Mouse (Mus musculus) midbrain, embryonic 13.5 days (tissue): Measurements from ENCODE around the gene Coq4. TPM values are rescaled to one million over a fixed set of nuclear protein-coding genes. Genes with fewer than 3 reads are reported as not detected.

Experiments used
- ATAC-seq: fragments of 200-750 bp; cut with Nextera tagmentation; 2 replicates; pipeline ENCODE4 v1.8.0; 2017; ENCODE audit warnings: mild to moderate bottlenecking, moderate TSS enrichment, moderate library complexity
- H3K27ac ChIP-seq: fragments of 300-500 bp; sonication (generic); 2 replicates; pipeline ENCODE4 v1.5.1; 2015; ENCODE audit warnings: inconsistent platforms, mild to moderate bottlenecking, moderate library complexity
- H3K27me3 ChIP-seq: fragments of 300-500 bp; sonication (generic); 2 replicates; pipeline ENCODE4 v1.6.1; 2015; ENCODE audit warnings: mild to moderate bottlenecking, inconsistent platforms
- H3K36me3 ChIP-seq: fragments of 300-500 bp; sonication (generic); 2 replicates; pipeline ENCODE4 v1.6.1; 2015; ENCODE audit warnings: mild to moderate bottlenecking, inconsistent platforms
- H3K4me1 ChIP-seq: fragments of 300-500 bp; sonication (generic); replicated peaks from 2 replicates; pipeline ENCODE4 v1.6.1; 2015; ENCODE audit warnings: inconsistent platforms
- H3K4me2 ChIP-seq: fragments of 300-500 bp; sonication (generic); replicated peaks from 2 replicates; pipeline ENCODE4 v1.6.1; 2015; ENCODE audit warnings: moderate library complexity, mild to moderate bottlenecking, inconsistent platforms
- H3K4me3 ChIP-seq: fragments of 300-500 bp; sonication (generic); replicated peaks from 2 replicates; pipeline ENCODE4 v1.5.1; 2015; ENCODE audit warnings: mild to moderate bottlenecking, inconsistent platforms
- H3K9ac ChIP-seq: fragments of 300-500 bp; sonication (generic); replicated peaks from 2 replicates; pipeline ENCODE4 v1.6.1; 2015; ENCODE audit warnings: mild to moderate bottlenecking, inconsistent platforms
- H3K9me3 ChIP-seq: fragments of 300-500 bp; sonication (generic); 2 replicates; pipeline ENCODE4 v1.6.1; 2016; ENCODE audit warnings: mild to moderate bottlenecking, inconsistent platforms
- WGBS: fragments of 180-500 bp; shearing (Covaris S2); methylation state at CpG from one replicate; pipeline ENCODE4 v1.1.7; 2015; 5-methylcytosine and 5-hydroxymethylcytosine counted together
- polyA plus RNA-seq: library from polyadenylated mRNA; unstranded; fragments of >200 nt; fragmentation: Nextera tagmentation; extraction: Ambion mirVana; gene quantifications from 2 replicates; pipeline ENCODE4 v1.2.1, GENCODE M21; 2015

Gene Coq4
- polyA plus RNA-seq: 30.0 and 33.5 TPM in 2 replicates

GRCm38 (mm10) chr2:29787104-29787917 is at the start of gene Coq4:
TSS of gene Coq4 (plus strand) at chr2:29787493.
- Histone ChIP-seq H3K9me3 (no peaks in the 10 kb centered on the region), H3K4me2 (peak within 1 kb of the TSS; percentile 74), H3K27ac (peak within 1 kb of the TSS; percentile 78), H3K9ac (peak within 1 kb of the TSS; percentile 85), H3K27me3 (no peaks in the 10 kb centered on the region), H3K4me3 (peak within 1 kb of the TSS; percentile 82), H3K4me1 (peaks cover 21% of the 10 kb centered on the region), H3K36me3 (peaks cover 60% of the 10 kb centered on the region)
- peak; percentile 88 for ATAC-seq
- under 1% methylated on average over 31 of the region's 31 CpGs for WGBS

- 76% methylated on average over 4 of the region's 4 CpGs for WGBS
- no peak overlapping the region for H3K4me3 ChIP-seq
- no peak for ATAC-seq
- H3K36me3 ChIP-seq: peaks cover 67% of the 10 kb centered on the region
- no peaks in the 10 kb centered on the region for H3K27me3 ChIP-seq
- no peaks in the 10 kb centered on the region for H3K4me1 ChIP-seq
- H3K9ac ChIP-seq: no peak overlapping the region
- no peaks in the 10 kb centered on the region for H3K9me3 ChIP-seq
- no peak overlapping the region for H3K4me2 ChIP-seq
- H3K27ac ChIP-seq: no peak overlapping the region
Measured at GRCm38 (mm10) chr2:29738799-29739198, 48.5 kb upstream of the Coq4 start.

GRCm38 (mm10) chr2:29739368-29739767 is 47.9 kb upstream of the Coq4 start:
- H3K4me3 ChIP-seq: no peak overlapping the region
- no peak overlapping the region for H3K9ac ChIP-seq
- H3K4me1 ChIP-seq: no peaks in the 10 kb centered on the region
- no peaks in the 10 kb centered on the region for H3K27me3 ChIP-seq
- H3K36me3 ChIP-seq: peaks cover 61% of the 10 kb centered on the region
- H3K4me2 ChIP-seq: no peak overlapping the region
- H3K27ac ChIP-seq: no peak overlapping the region
- H3K9me3 ChIP-seq: no peaks in the 10 kb centered on the region
- WGBS: 72% methylated on average over 5 of the region's 5 CpGs
- no peak for ATAC-seq

- peaks cover 44% of the 10 kb centered on the region for H3K36me3 ChIP-seq
- no peak for ATAC-seq
- WGBS: 91% methylated on average over 6 of the region's 6 CpGs
- no peak overlapping the region for H3K27ac ChIP-seq
- H3K27me3 ChIP-seq: peaks cover 8% of the 10 kb centered on the region
- H3K4me2 ChIP-seq: no peak overlapping the region
- no peak overlapping the region for H3K9ac ChIP-seq
- H3K4me1 ChIP-seq: no peaks in the 10 kb centered on the region
- H3K4me3 ChIP-seq: no peak overlapping the region
- no peaks in the 10 kb centered on the region for H3K9me3 ChIP-seq
Measured at GRCm38 (mm10) chr2:29741207-29741606, 46.1 kb upstream of the Coq4 start.

- H3K4me1 ChIP-seq: peaks cover 9% of the 10 kb centered on the region
- no peak overlapping the region for H3K4me3 ChIP-seq
- H3K27me3 ChIP-seq: peaks cover 37% of the 10 kb centered on the region
- H3K4me2 ChIP-seq: no peak overlapping the region
- no peak overlapping the region for H3K9ac ChIP-seq
- 95% methylated on average over 6 of the region's 6 CpGs for WGBS
- H3K9me3 ChIP-seq: no peaks in the 10 kb centered on the region
- no peak overlapping the region for H3K27ac ChIP-seq
- no peak for ATAC-seq
- peaks cover 13% of the 10 kb centered on the region for H3K36me3 ChIP-seq
Measured at GRCm38 (mm10) chr2:29744256-29744655, 43.0 kb upstream of the Coq4 start.

- H3K4me3 ChIP-seq: peak overlapping the region; percentile 41
- no peaks in the 10 kb centered on the region for H3K36me3 ChIP-seq
- H3K9me3 ChIP-seq: no peaks in the 10 kb centered on the region
- peaks cover 21% of the 10 kb centered on the region for H3K4me1 ChIP-seq
- peak; percentile 53 for ATAC-seq
- peak overlapping the region; percentile 70 for H3K4me2 ChIP-seq
- WGBS: 3% methylated on average over 44 of the region's 50 CpGs
- no peak overlapping the region for H3K27ac ChIP-seq
- H3K9ac ChIP-seq: peak overlapping the region; percentile 73
- H3K27me3 ChIP-seq: peaks cover 65% of the 10 kb centered on the region
Measured at GRCm38 (mm10) chr2:29747188-29747782, 40.0 kb upstream of the Coq4 start.

- peak overlapping the region; percentile 70 for H3K4me2 ChIP-seq
- no peak overlapping the region for H3K9ac ChIP-seq
Measured at GRCm38 (mm10) chr2:29747852-29748251, 39.4 kb upstream of the Coq4 start.

GRCm38 (mm10) chr2:29748499-29748898 is 38.8 kb upstream of the Coq4 start:
- Histone ChIP-seq H3K27ac (no peak overlapping the region), H3K9ac (no peak overlapping the region), H3K9me3 (no peaks in the 10 kb centered on the region), H3K4me1 (peaks cover 21% of the 10 kb centered on the region), H3K27me3 (peaks cover 76% of the 10 kb centered on the region), H3K36me3 (no peaks in the 10 kb centered on the region), H3K4me2 (no peak overlapping the region), H3K4me3 (no peak overlapping the region)
- ATAC-seq: no peak
- 85% methylated on average over 4 of the region's 4 CpGs for WGBS

More at GRCm38 (mm10) chr2:29747852-29748251, 39.4 kb upstream of the Coq4 start:
- Histone ChIP-seq H3K4me1 (peaks cover 21% of the 10 kb centered on the region), H3K36me3 (no peaks in the 10 kb centered on the region), H3K27me3 (peaks cover 71% of the 10 kb centered on the region), H3K27ac (no peak overlapping the region), H3K4me3 (peak overlapping the region; percentile 41), H3K9me3 (no peaks in the 10 kb centered on the region)
- no peak for ATAC-seq
- 54% methylated on average over 5 of the region's 5 CpGs for WGBS

- Histone ChIP-seq H3K27me3 (peaks cover 69% of the 10 kb centered on the region), H3K36me3 (no peaks in the 10 kb centered on the region), H3K4me3 (peak within 1 kb of the TSS; percentile 24), H3K4me2 (peak within 1 kb of the TSS; percentile 36), H3K9me3 (no peaks in the 10 kb centered on the region), H3K27ac (no peak within 1 kb of the TSS), H3K9ac (peak within 1 kb of the TSS; percentile 28; the same call in 1 of the 2 replicates), H3K4me1 (peaks cover 21% of the 10 kb centered on the region)
- no peak for ATAC-seq
- WGBS: 6% methylated on average over 28 of the region's 28 CpGs
Measured at GRCm38 (mm10) chr2:29751497-29751896, 35.8 kb upstream of the Coq4 start, which contains the start of gene Gm13420. TSS of gene Gm13420 (minus strand) at chr2:29751685.

GRCm38 (mm10) chr2:29752397-29752796 is 34.9 kb upstream of the Coq4 start:
- Histone ChIP-seq H3K27ac (no peak overlapping the region), H3K27me3 (peaks cover 61% of the 10 kb centered on the region), H3K4me2 (no peak overlapping the region), H3K4me1 (peaks cover 15% of the 10 kb centered on the region), H3K4me3 (no peak overlapping the region), H3K36me3 (no peaks in the 10 kb centered on the region), H3K9ac (no peak overlapping the region), H3K9me3 (no peaks in the 10 kb centered on the region)
- no peak for ATAC-seq
- WGBS: 87% methylated on average over 5 of the region's 5 CpGs

GRCm38 (mm10) chr2:29755693-29756092 is 31.6 kb upstream of the Coq4 start:
- Histone ChIP-seq H3K9ac (no peak overlapping the region), H3K4me3 (no peak overlapping the region), H3K36me3 (no peaks in the 10 kb centered on the region), H3K27me3 (peaks cover 33% of the 10 kb centered on the region), H3K4me1 (peaks cover 11% of the 10 kb centered on the region), H3K27ac (no peak overlapping the region), H3K9me3 (no peaks in the 10 kb centered on the region), H3K4me2 (no peak overlapping the region)
- ATAC-seq: no peak

GRCm38 (mm10) chr2:29764831-29765230 is 22.5 kb upstream of the Coq4 start:
- no peaks in the 10 kb centered on the region for H3K4me1 ChIP-seq
- no peak overlapping the region for H3K4me2 ChIP-seq
- no peak overlapping the region for H3K4me3 ChIP-seq
- 0% methylated on average over 1 of the region's 1 CpGs for WGBS
- H3K9ac ChIP-seq: no peak overlapping the region
- no peaks in the 10 kb centered on the region for H3K9me3 ChIP-seq
- H3K36me3 ChIP-seq: no peaks in the 10 kb centered on the region
- no peak overlapping the region for H3K27ac ChIP-seq
- no peaks in the 10 kb centered on the region; the same call in 1 of the 2 replicates for H3K27me3 ChIP-seq
- ATAC-seq: peak; percentile 65; the same call in 1 of the 2 replicates
